In genomic region chr10:40718362-40718761, GRCm38 (mm10) we compare ENCODE assay signal across 14 mouse cellular contexts. TPM values are rescaled to one million over a fixed set of nuclear protein-coding genes. Genes with fewer than 3 reads are reported as not detected.
"Had no signal": no experiment of that assay in that cellular context is flagged by ENCODE, and none has a peak within 500 bp of the region (broad histone marks: within the 10 kb centered on the region; RNA-seq: fewer than 3 reads in every experiment).

No protein-coding gene starts in this region.

- DNase-seq: kidney, adult 11 months; lung, postnatal 14 days; thymus, postnatal 4 days had no signal

- H3K36me3 ChIP-seq: limb, embryonic 12.5 days; lung, embryonic 15.5 days; midbrain, embryonic 12.5 days; stomach, embryonic 15.5 days had no signal

- H3K9me3 ChIP-seq: limb, embryonic 12.5 days; lung, embryonic 15.5 days; megakaryocyte, embryonic 14.5 days; midbrain, embryonic 12.5 days; stomach, embryonic 15.5 days had no signal

- H3K4me2 ChIP-seq: limb, embryonic 12.5 days; lung, embryonic 15.5 days; midbrain, embryonic 12.5 days; stomach, embryonic 15.5 days had no signal

- H3K27me3 ChIP-seq: limb, embryonic 12.5 days; lung, embryonic 15.5 days; midbrain, embryonic 12.5 days; stomach, embryonic 15.5 days had no signal

- H3K4me1 ChIP-seq: midbrain, embryonic 12.5 days had no signal

- H3K4me3 ChIP-seq: layer of hippocampus, adult 2 months; left cerebral cortex, adult 2 months; limb, embryonic 12.5 days; lung, embryonic 15.5 days; megakaryocyte, embryonic 14.5 days; midbrain, embryonic 12.5 days; stomach, embryonic 15.5 days had no signal

- H3K9ac ChIP-seq: limb, embryonic 12.5 days; lung, embryonic 15.5 days; midbrain, embryonic 12.5 days; stomach, embryonic 15.5 days had no signal

- H3K27ac ChIP-seq: limb, embryonic 12.5 days; lung, embryonic 15.5 days; macrophage; midbrain, embryonic 12.5 days; stomach, embryonic 15.5 days had no signal

RNA-seq across cellular contexts. Expression of gene Mettl24, which starts 35.3 kb away (rescaled TPM):
- total RNA-seq: liver, adult 2 months; midbrain, postnatal 0 days; neutrophil, adult 5-6 weeks had no signal
- polyA plus RNA-seq: macrophage had no signal
